Mouse (Mus musculus) thymus, postnatal 36 days (tissue): ENCODE results near the gene Shroom2.
"Not testable (repeated sequence)": the region's sequence is repeated elsewhere in the genome, so short reads cannot be mapped to it uniquely, and the experiment has no call there.

Source experiments
- DNase-seq, 2 experiments: peaks; one replicate each; pipeline ENCODE4 v3.0.0; 2022; ENCODE audit warnings: mixed read lengths in 2 of 2

Gene Shroom2

DNA sequence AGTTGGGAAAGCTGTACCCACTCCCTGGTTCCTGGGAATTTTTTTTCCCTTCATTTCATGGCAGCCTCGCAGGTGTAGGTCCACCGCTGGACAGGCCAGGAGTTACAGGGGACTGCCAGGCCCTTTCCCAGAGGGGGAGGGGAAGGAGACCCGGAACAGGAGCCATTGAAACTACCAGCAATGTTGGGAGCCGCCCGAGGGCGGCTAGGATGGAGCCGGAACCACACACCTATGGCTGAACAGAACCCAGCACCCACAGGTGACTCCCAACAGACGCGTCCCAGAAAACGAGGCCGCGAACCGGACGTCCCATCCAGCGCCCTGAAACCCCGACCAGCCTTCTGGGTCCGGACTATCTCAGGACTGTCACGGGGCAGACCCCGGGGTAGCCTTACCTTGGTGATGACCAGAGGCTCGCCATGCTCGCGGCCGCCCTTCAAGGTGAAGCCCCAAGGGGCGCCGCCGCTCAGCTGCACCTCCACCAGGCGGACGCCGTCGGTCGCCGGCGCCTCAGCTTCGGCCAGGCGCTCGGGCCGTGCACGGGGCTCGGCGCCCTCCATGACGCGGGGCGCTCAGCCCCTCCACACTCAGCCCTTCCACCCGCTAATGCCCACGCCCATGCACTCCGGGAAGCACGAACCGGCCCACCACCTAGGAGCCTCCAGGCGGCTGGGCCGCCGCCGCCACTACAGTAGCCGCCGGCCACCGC lies at the start of gene Shroom2:
Shroom2 (minus strand) TSS at position 575 of the 709 bp plus-strand sequence.
- DNase-seq: peak in 1 of 2 experiments; percentile 4

DNA sequence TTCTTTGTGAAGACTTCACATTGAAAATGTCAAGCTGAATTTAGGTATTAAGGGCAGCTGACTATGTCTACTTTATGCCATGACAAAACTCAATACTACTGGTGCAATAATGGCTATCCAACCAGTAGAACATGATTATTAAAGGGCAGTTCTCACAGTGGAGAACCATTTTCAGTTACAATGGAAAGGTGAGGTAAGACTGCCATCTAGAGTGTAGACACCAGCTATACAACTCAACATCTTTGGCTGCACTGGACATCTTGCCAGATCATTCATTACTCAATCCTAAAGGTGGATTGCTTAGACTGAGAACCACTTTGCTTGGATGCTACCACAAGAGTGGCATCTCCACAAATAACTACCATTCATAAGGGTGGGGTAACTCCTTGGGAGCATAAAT lies 49.7 kb upstream of the Shroom2 start:
- no peak for DNase-seq

DNA sequence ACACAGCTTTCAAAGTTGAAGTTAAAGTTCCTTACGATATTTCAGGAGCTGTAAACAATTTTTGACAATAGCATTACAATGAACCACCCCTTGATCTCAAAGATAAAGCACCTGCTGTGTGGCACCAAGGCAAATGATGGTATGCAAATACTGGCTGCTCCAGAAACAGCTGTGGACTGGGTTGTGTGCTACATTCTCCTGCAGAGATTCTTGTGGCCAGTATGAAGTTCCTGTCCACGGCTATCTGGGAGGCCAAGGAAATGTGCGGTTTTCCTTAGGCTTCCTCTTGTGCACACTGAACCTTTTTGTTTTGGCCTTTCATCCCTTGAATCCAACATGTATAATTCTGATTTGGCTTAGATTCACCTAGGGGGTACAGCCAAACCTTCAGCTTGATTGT lies 44.1 kb upstream of the Shroom2 start:
- no peak for DNase-seq

DNA sequence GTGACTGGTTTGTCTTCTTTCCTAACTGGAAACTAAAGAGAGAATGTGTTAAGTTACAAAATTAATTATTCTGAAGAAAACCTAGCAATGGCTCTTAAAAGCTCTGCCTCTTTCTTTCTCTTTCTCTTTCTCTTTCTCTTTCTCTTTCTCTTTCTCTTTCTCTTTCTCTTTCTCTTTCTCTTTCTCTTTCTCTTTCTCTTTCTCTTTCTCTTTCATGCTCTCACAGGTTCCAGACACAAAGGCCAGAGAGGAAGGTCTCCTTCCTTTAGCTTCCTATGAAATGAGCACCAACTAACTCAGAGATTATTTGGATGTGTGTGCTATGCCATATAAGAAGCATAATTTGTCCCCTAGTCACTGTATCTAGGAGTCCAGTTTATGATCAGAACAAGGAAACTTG lies 36.1 kb upstream of the Shroom2 start:
- DNase-seq: no peak

DNA sequence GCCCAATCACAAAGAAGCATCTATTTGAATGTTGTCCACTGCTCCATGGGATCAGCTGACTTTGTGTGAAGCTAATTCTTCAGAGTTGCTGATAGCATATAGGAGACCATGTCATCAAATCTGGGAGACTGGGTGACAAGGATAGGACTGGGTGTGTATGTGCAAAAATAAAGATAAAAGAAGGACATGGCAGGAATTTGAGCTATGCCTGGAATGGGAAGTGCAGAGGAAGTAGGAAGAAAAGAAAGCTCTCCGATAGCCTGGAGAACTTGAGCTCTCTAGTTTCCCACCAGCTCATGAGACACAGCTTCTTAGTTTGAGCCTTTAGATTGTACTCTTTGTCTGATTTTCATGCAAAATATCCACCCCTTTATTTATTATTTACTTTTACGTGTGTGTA lies 19.3 kb upstream of the Shroom2 start:
- DNase-seq: no peak

DNA sequence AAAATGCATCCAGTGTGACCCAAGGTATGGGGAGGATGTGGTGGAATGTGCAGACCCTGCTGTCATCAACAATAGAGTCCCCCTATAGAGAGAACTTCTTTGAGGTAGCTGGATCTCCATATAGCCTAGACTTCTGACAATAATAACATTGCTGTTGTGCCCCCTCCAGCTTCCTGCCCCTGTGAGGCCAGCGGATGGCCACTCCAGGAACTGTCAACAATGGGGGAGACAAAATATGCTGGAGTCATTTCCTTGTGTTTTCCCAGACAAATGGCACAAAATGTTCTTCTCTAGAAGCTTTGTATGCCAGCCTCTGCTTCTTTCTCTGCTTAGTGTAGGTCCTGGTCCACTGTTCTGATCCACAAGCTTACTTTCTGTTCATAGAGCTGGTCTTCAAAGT lies 18.9 kb upstream of the Shroom2 start:
- DNase-seq: no peak

DNA sequence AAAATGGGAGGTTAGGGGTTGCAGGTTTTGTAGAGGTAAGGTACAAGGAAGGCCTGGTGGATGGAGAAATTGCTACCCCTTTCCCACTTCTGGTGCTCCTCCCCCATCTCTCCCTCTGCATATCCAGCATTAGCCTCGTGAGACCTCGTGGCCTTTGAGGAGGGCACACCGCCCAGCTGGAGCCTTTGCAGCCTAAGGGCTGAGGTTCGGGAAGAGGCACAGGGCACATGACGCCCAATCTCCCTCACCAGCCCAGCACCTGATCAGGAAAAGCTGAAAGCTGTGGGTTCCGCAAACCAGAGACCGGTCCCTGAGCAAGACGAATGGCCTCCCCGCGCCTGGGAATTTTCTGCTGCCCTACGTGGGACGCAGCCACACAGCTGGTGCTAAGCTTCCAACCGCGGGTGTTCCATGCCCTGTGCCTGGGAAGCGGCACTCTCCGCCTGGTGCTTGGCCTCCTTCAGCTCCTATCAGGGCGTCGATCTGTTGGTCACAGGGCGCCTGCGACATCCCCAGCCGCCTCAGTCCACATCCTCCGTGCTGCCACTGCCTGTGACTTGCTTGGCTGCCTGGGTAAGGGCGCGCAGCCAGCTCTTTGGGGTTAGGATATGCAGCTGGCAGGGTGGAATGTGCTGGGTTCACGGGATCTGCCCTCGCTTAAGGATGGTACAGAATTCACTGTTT lies 12.6 kb upstream of the Shroom2 start, which contains the start of gene Gpr143:
Gpr143 (plus strand) TSS at position 202 of the 684 bp plus-strand sequence.
- DNase-seq: no peak

DNA sequence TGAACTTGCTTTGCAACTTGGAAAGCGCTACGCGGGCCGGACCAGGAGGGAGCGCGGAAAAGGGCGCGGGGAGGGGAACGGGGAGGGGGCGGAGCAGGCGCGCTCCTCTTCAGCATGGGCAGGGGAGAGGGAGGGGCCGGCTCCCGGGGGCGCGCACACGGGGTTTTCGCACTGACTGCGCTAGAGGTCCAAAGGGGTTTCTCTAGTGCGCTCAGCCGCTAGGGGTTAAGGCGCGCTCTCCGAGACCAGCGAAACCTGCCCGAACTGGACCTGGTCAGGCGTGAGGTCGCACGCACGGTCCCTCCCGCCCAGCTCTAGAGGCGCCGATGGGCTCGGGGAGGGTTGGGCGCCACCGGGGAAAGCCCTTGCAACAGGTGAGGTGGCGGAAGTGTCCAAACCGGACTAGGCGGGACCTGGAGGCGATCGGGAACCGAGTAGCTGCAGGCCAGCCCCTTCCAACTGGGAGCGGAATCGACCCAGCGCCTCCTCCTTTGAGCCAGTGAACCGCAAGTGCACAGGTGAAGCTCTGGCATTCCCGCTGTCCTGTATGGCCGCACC lies 414 bp upstream of the Shroom2 start:
- DNase-seq: peak in 1 of 2 experiments; percentile 3

DNA sequence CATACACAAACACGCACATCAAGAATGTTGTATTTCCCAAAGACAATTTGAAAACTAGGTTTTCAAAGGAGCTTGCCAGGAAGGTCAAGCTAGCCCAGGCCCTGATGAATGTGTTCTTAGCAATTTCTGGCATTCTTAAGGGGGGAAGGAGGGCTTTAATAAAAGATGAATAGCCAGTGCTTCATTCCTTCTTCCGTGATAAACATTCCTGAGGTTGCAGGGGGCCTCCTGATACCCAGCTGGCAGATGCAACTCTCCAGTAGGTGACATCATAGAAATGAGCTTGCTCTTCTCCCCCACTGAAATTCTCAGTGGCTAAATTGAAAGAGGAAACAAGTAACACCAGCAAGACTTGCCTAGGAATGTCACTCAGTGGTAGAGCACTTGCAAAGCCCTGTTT lies 5.1 kb downstream of the Shroom2 start:
- DNase-seq: no peak

DNA sequence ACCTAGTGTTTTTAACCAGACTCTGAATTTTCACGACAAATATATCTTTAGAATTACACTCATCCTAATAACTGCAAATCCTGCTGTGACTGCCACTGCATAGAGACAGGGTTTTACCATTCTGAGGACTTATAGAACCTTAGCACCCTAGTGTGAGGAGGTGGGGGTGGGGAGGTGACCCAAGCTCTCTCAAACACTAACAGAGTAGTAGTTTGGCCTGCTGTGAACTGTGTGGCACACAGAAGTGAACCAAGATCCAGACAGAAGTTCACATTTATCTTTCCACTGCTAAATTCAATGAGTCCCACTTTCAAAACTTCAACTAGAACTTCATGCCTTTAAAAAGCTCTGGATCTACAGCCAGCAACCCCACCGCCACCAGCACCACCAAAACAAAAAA lies 6.4 kb downstream of the Shroom2 start:
- DNase-seq: no peak

DNA sequence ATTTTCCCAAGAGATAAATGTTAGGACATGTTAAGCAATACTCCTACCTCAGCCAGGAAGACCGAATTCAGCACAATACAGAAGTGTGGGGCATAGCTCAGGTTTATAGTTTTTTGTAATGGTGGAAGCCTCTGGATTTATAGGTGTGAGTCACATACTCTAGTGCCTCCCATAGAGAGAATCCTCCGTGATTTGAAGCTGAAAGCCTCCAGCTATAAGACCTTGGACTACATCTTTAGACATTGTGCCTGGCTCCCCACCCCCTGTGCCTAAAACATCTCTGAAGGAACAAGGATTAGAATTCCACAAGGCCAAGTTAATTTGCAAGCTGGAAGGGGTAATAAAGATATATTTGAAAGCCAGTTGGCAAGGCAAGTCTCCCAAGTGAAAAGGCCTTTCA lies 6.8 kb downstream of the Shroom2 start:
- DNase-seq: no peak

DNA sequence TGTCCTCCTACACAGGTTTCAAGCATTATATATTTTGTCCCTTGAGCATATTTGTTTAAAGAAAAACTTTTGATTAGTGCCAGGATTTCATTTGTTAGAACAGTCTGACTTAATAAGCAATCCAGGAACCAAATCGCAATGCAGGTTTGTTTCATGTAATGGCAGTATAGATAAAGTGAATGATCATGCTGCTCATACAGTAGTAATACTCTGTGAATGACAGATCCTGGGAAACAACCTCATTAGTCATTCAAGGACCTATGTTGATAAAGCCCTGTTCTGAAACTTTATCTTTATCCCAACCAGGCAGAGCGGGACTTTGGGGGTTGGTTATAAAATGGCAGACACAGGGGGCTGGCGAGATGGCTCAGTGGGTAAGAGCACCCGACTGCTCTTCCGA lies 13.0 kb downstream of the Shroom2 start:
- DNase-seq: no peak

DNA sequence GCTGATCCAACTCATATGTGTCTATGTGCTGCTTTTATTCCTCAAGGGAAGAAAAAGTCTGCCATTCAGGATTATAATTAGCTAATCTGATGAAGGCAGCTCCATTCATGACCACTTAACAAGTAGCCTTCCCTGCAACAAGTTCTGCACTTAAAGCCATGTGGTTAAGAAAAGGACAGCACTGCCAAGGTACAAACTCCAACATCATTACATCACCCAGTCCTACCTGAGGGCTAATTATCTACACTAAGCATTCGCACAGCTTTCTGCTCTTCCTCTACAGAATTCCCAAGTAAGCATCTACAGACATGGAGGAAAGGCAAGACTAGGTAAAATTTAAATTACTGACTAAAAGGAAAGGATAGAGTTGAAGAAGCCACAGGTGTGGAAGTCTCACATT lies 13.4 kb downstream of the Shroom2 start:
- no peak for DNase-seq

DNA sequence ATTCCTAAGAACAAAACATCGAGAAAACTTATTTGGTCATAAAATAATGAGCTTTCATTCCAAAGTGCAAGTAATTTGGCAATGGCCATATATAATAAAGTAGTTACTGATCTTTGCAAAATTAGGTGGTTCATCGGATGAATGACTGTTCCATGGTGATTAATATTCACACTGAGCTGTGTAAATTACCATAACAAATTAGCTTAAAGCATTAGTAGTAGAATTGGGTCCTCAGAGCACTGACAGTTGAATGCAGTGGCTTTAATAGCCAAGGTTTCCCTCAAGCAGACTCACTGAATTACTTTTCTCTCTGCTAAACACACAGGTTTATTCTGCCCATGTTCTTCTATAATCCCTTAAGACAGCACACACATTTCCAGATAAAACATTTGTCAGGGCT lies 23.3 kb downstream of the Shroom2 start:
- DNase-seq: no peak

DNA sequence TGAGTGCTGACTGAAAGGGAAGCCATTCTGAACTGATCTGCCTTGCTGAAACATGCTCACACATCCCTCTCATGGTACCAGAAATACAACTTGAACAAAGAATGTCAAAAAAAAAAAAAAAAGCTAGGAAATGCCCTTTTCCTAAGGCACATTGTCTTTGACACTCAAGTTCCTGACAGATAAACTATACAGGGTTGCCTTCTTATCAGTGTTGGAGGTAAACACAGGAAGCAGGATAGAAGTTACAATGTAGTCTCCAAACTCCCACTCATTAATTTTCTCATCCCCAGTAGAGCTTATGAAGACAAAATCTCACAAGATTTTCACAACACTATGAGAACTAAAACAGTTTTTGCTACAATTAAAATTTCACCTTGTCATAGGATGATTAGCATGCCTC lies 25.6 kb downstream of the Shroom2 start:
- DNase-seq: no peak

DNA sequence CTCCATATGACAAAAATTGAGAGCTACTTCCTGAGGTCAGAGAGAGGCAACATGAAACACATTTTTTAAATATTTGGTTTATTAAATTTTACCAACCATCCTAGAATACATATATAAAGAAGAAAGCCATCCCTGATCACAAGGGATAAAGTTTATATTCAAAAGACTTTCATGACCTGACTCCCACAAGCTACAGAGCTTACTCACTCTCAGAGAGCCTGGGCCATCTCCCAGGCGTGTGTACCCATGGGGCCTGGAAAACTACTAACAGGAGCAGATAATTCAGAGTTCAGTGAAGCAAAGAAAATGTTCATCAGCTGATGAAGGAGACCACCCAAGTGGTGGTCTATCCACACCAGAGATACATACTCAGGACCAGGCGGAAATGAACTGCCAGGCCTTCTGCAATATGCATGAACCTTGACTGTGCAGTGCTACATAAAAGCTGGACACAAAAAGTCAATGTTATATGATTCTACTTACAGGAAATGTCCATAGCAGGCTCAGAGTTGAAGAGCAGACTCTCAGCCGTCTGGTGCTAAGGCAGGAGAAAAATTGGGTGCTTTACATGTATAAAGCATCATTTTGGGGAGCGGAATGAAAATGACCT lies 30.4 kb downstream of the Shroom2 start:
- DNase-seq: no peak

DNA sequence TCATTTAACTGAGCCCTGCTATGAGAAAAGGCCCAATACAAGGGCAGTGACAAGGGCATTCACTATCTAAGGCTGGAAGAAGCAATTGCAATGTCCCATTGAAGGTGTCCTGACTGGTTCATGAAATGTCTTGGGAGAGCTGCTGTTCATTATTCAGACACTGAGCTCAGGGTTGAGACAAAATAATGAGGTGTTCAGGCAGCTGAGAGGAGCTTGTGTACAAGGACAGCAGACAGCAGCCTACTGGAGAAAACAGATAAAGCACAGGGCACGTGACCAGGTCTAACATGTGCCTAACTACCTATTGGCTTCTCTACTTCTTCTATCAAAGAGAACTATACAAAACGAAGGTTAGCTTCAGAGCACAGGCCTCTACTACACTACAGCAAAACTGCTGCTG lies 31.1 kb downstream of the Shroom2 start:
- no peak for DNase-seq

DNA sequence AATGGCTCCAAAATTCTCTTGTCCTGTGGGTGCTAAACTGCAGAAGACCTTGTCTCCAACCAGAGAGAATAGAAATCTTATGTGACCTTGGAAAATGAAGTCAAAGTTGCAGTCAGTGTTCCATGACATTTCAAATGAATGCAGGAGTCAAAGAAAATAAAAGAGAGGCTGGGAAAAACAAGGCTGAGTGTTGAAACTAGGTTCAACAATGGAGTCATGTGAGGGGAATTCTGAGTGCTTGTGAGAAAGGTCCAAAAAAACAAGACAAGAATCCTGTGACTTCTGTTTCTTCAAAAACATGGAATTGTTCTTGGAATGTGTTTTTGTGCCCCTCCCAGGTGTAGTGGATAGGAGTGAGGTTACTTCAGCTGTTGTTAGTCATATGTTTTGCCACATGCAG lies 34.0 kb downstream of the Shroom2 start:
- no peak for DNase-seq

DNA sequence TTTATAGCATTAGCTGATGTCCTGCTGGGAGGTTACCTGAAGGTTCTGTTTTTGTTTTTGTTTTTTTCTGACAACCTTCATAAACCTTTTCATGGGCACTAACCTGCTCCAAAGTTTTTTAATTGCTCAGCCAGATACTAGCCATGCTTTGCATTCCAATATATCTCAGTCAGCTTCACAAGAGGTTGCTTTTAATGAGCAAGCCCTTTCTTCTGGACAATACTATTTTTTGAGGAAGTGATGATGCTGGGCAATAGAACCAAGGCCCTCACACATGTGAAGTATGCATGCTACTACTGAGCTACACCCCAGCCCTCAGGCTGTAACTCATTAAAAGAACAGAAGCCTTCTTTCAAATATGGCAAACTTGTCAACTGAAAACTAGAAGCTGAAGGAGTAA lies 52.6 kb downstream of the Shroom2 start:
- no peak for DNase-seq

DNA sequence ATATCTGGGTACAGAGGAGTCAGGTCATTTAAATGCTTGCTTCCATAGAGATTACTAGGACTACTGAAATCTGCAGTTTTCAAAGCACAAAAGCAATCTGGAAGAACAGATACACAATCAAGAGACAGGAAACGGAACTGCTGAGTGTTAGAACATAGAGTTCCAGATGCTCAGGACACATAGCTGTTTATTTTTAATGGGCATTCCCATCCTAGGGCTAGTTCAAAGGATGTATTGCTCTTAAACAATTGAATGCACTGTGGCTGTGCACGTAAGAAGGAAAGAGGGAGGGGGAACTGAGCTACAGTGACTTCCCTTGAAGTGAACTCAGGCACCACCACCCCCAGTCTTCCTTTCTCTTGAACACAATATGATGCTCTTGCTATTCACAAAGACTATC lies 58.5 kb downstream of the Shroom2 start:
- DNase-seq: not testable (repeated sequence)

DNA sequence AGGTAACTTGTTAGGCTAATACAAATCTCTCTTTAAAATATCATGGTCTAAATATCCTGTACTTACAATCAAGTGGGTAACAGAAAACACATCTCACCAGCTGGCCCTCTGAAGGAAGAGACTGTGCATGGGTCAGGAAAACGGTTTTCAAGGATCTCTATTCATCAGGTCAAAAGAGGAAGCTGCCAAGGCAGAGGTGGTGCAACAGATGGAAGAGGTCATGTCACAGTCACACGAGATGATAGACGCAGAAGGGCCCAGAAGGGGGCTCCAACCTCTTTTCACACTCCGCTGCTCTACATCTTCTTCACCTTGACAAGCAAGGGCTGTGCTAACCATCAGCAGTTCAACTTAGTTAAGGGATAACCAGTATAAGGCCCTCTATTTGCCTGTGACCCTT lies 60.9 kb downstream of the Shroom2 start:
- no peak for DNase-seq

DNA sequence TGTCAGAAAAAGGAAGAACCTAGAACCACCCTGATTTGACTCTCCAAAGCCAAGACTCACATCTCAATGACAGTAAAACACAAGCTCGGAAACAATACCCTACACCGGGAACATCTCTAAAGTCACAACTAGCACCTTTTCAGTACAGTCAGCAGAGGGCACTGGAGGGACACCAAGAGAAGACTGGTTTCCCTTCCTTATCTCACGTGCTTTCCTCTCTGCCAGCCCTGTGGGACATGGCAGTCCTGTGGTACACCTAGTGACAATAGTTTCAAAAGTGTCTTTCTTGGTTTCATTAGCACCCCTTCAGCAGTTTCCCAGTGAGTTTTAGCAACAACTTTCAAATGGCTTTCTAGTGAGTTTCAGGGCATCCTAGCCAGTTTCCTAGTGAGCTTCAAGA lies 63.9 kb downstream of the Shroom2 start:
- DNase-seq: no peak

DNA sequence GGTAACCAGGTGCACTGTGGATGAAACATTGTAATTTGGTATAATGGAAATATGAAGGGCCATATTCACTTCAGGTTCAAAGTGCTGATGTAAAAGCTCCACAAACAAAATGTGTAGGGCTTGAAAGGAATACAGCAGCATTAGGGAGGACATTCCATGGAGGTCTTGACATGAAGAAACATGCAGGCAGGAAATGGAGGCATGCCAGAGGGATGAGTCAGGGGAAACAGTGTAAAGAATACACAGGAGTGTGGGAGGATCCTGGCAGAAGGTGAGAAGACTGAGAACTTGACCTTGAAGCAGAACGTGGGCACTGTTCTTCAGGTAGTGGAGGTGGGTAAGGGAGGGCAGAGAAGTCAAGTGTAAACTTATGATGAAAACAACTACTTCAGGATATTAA lies 65.6 kb downstream of the Shroom2 start:
- DNase-seq: no peak

DNA sequence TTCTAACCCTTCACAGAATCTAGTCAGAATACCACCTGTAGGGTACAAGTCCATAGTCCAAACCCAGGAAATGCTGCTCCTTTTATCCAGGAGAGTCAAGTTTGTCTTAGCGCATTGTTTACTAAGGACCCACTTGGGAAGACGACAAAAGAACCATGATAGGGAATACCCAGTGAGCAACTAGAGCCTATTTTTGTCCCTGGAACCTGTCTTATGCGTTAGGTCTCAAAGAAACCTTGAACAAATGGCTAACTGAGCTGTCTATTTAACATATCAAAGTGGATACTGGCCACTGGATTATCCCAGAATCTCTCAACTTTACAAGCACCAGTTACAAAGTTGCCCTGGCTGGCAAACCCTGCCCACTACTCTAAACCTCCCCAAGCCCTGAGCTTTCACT lies 67.6 kb downstream of the Shroom2 start:
- no peak for DNase-seq
